Mouse (Mus musculus): ENCODE data around the gene Ppm1b. TPM values are rescaled to one million over a fixed set of nuclear protein-coding genes. Genes with fewer than 3 reads are reported as not detected.

The Ppm1b gene
- polyA plus RNA-seq, 1 experiment from 2014 or later = 90.7 TPM

DNA sequence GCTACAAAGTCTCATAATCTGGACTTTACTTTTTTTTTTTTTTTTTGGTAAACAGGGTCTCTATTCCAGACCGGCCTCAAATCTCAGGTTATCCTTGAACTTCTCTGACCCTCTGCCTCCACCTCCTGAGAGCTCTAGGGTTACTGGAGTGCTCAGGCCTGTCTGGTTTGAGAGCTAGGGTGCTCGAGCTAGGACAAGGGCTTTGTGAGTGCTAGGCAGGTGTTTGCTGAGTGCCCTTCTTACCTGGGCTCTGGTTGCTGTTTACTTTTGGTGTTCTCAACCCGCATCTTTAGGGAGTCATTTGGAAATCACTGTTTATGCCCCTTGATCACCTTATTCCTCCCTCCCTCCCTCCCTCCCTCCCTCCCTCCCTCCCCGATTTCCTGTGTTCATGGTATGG is 5.5 kb downstream of the Ppm1b start:
- WGBS = 92% methylated on average over 4 of the region's 4 CpGs
- no peak for DNase-seq (ENCODE audit: low spot score)
- no peak overlapping the region for H3K4me2 ChIP-seq (replicated peaks; ENCODE audit: low read depth, low read length)
- H3K27me3 ChIP-seq (ENCODE audit: control insufficient read depth, insufficient read depth, low read length) = no peaks in the 10 kb centered on the region
- H3K9me3 ChIP-seq (ENCODE audit: control insufficient read depth, low read length) = no peaks in the 10 kb centered on the region
- ATAC-seq (ENCODE audit: low FRiP score) = no peak
- H3K4me1 ChIP-seq (replicated peaks; ENCODE audit: control insufficient read depth, insufficient read depth, low read length) = no peaks in the 10 kb centered on the region; the same call in 1 of the 2 replicates
- H3K4me3 ChIP-seq (ENCODE audit: low read depth, low read length) = no peak overlapping the region
- H3K36me3 ChIP-seq (ENCODE audit: control insufficient read depth, insufficient read depth, low read length) = no peaks in the 10 kb centered on the region
- H3K9ac ChIP-seq (ENCODE audit: low read depth, low read length) = no peak overlapping the region
- no peak overlapping the region for H3K27ac ChIP-seq (ENCODE audit: low read depth, low read length)

- no peak overlapping the region for H3K9ac ChIP-seq (ENCODE audit: low read depth, low read length)
- no peaks in the 10 kb centered on the region; the same call in 1 of the 2 replicates for H3K4me1 ChIP-seq (replicated peaks; ENCODE audit: control insufficient read depth, insufficient read depth, low read length)
- no peak overlapping the region for H3K27ac ChIP-seq (ENCODE audit: low read depth, low read length)
- no peaks in the 10 kb centered on the region for H3K27me3 ChIP-seq (ENCODE audit: control insufficient read depth, insufficient read depth, low read length)
- DNase-seq (ENCODE audit: low spot score) (no peak), ATAC-seq (ENCODE audit: low FRiP score) (no peak)
- no peaks in the 10 kb centered on the region for H3K36me3 ChIP-seq (ENCODE audit: control insufficient read depth, insufficient read depth, low read length)
- no peaks in the 10 kb centered on the region for H3K9me3 ChIP-seq (ENCODE audit: control insufficient read depth, low read length)
- 88% methylated on average over 6 of the region's 6 CpGs for WGBS
- H3K4me2 ChIP-seq (replicated peaks; ENCODE audit: low read depth, low read length) = no peak overlapping the region
- H3K4me3 ChIP-seq (ENCODE audit: low read depth, low read length) = no peak overlapping the region
These were observed 7.1 kb downstream of the Ppm1b start for GRCm38 (mm10) chr17:84963651-84964050.

DNA sequence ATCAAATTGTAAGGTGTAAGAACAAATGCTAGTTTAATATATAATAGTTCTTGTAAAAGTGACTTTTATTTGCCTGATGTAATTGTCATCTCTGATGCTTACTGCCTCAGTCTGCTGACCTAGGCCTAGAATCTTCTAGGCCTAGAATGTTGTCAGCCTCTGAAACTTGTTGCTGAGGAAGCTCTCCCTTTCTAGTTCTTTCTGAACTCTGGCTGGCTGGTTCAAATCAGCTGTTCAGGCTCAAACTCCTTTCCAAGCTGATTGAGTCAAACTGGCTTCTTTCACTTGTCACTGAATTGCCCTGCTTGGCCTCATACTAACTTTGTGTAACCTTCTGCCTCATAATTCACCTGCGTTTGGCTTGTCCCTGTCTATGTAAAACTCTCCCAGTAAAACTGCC is 9.7 kb downstream of the Ppm1b start:
- 100% methylated on average over 1 of the region's 1 CpGs for WGBS
- DNase-seq (ENCODE audit: low spot score) (no peak), ATAC-seq (ENCODE audit: low FRiP score) (no peak)
- Histone ChIP-seq H3K4me3 (ENCODE audit: low read depth, low read length) (no peak overlapping the region), H3K9ac (ENCODE audit: low read depth, low read length) (no peak overlapping the region), H3K4me1 (replicated peaks; ENCODE audit: control insufficient read depth, insufficient read depth, low read length) (no peaks in the 10 kb centered on the region), H3K27ac (ENCODE audit: low read depth, low read length) (no peak overlapping the region), H3K36me3 (ENCODE audit: control insufficient read depth, insufficient read depth, low read length) (no peaks in the 10 kb centered on the region), H3K9me3 (ENCODE audit: control insufficient read depth, low read length) (no peaks in the 10 kb centered on the region), H3K27me3 (ENCODE audit: control insufficient read depth, insufficient read depth, low read length) (no peaks in the 10 kb centered on the region), H3K4me2 (replicated peaks; ENCODE audit: low read depth, low read length) (no peak overlapping the region)

DNA sequence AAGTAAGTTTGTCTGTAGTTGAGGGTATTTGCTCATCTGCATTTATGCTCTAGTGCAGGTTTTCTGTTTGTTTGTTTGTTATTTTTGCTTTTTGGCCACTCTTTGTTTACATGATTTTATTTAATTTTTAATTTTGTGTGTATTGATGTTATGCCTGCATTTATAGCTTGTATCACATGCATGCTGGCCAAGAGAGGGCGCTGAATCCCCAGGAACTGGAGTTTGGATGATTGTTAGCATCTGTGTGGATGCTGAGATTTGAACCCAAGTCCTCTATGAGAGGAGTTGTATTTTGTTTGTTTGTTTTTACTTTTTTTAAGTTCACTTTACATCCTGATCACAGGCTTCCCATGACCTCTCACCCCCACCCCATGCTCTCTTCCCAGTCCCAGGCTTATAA is 10.5 kb downstream of the Ppm1b start:
- no peak for ATAC-seq (ENCODE audit: low FRiP score)
- no peaks in the 10 kb centered on the region for H3K4me1 ChIP-seq (replicated peaks; ENCODE audit: control insufficient read depth, insufficient read depth, low read length)
- no peaks in the 10 kb centered on the region for H3K27me3 ChIP-seq (ENCODE audit: control insufficient read depth, insufficient read depth, low read length)
- H3K4me3 ChIP-seq (ENCODE audit: low read depth, low read length) = no peak overlapping the region
- 65% methylated on average over 1 of the region's 1 CpGs for WGBS
- no peak overlapping the region for H3K9ac ChIP-seq (ENCODE audit: low read depth, low read length)
- no peaks in the 10 kb centered on the region for H3K36me3 ChIP-seq (ENCODE audit: control insufficient read depth, insufficient read depth, low read length)
- no peak overlapping the region for H3K27ac ChIP-seq (ENCODE audit: low read depth, low read length)
- no peak overlapping the region for H3K4me2 ChIP-seq (replicated peaks; ENCODE audit: low read depth, low read length)
- DNase-seq (ENCODE audit: low spot score) = no peak
- H3K9me3 ChIP-seq (ENCODE audit: control insufficient read depth, low read length) = no peaks in the 10 kb centered on the region

DNA sequence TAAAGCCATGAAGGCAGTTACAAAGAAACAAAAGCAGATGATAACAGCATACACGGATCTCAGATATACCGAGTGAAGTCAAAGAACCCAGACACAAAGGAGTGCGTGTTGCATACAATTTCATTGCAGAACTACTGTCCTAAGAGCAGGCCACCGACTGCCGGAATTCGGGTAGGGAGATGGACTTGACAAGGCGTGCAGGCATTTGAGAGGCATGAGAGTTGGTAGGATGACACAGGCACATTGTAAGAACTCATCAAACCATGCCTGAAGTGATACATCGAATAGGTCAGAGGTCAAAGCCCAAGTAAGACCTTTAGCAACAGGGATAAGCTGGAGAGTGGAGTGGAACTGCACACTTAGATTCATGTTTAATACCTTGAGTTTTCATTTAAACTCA is 13.4 kb downstream of the Ppm1b start:
- no peak overlapping the region for H3K9ac ChIP-seq (ENCODE audit: low read depth, low read length)
- WGBS = 69% methylated on average over 8 of the region's 8 CpGs

DNA sequence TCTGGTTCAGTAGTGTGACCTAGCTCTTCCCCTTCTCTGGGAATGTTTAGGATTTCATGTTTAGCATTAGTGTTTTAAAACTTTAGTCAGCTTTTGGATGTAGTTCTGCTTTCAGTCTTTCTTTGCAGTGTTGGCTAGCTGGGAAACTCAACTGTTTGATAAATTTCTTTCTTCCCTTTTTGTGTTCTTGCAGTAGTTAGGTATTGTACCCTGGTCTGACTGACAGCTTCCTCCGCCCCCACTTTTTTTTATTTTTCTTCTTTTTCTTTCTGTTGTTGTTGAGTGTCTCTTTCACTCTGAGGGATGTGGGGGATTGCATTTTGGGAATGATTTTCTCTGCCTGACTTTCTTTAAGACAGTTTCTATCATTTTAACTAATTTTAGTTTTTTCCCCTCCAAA is 25.2 kb downstream of the Ppm1b start:
- DNase-seq (ENCODE audit: low spot score) = no peak
- no peak for ATAC-seq (ENCODE audit: low FRiP score)
- no peaks in the 10 kb centered on the region for H3K9me3 ChIP-seq (ENCODE audit: control insufficient read depth, low read length)
- no peaks in the 10 kb centered on the region for H3K36me3 ChIP-seq (ENCODE audit: control insufficient read depth, insufficient read depth, low read length)
- H3K4me3 ChIP-seq (ENCODE audit: low read depth, low read length) = no peak overlapping the region
- no peaks in the 10 kb centered on the region for H3K4me1 ChIP-seq (replicated peaks; ENCODE audit: control insufficient read depth, insufficient read depth, low read length)
- no peak overlapping the region for H3K4me2 ChIP-seq (replicated peaks; ENCODE audit: low read depth, low read length)
- 88% methylated on average over 1 of the region's 1 CpGs for WGBS
- no peak overlapping the region for H3K27ac ChIP-seq (ENCODE audit: low read depth, low read length)
- H3K27me3 ChIP-seq (ENCODE audit: control insufficient read depth, insufficient read depth, low read length) = no peaks in the 10 kb centered on the region
- no peak overlapping the region for H3K9ac ChIP-seq (ENCODE audit: low read depth, low read length)

More for the DNA sequence above, 13.4 kb downstream of the Ppm1b start:
- Histone ChIP-seq H3K27ac (ENCODE audit: low read depth, low read length) (no peak overlapping the region), H3K4me3 (ENCODE audit: low read depth, low read length) (no peak overlapping the region), H3K9me3 (ENCODE audit: control insufficient read depth, low read length) (no peaks in the 10 kb centered on the region), H3K36me3 (ENCODE audit: control insufficient read depth, insufficient read depth, low read length) (no peaks in the 10 kb centered on the region), H3K27me3 (ENCODE audit: control insufficient read depth, insufficient read depth, low read length) (no peaks in the 10 kb centered on the region), H3K4me2 (replicated peaks; ENCODE audit: low read depth, low read length) (no peak overlapping the region), H3K4me1 (replicated peaks; ENCODE audit: control insufficient read depth, insufficient read depth, low read length) (no peaks in the 10 kb centered on the region)
- no peak for ATAC-seq (ENCODE audit: low FRiP score)
- no peak for DNase-seq (ENCODE audit: low spot score)

GRCm38 (mm10) chr17:84982735-84983134 is 26.2 kb downstream of the Ppm1b start:
- DNase-seq (ENCODE audit: low spot score) (no peak), ATAC-seq (ENCODE audit: low FRiP score) (no peak)
- no peaks in the 10 kb centered on the region for H3K4me1 ChIP-seq (replicated peaks; ENCODE audit: control insufficient read depth, insufficient read depth, low read length)
- 88% methylated on average over 2 of the region's 2 CpGs for WGBS
- H3K27ac ChIP-seq (ENCODE audit: low read depth, low read length) = no peak overlapping the region
- no peak overlapping the region for H3K4me2 ChIP-seq (replicated peaks; ENCODE audit: low read depth, low read length)
- H3K9me3 ChIP-seq (ENCODE audit: control insufficient read depth, low read length) = no peaks in the 10 kb centered on the region
- H3K27me3 ChIP-seq (ENCODE audit: control insufficient read depth, insufficient read depth, low read length) = no peaks in the 10 kb centered on the region
- no peaks in the 10 kb centered on the region for H3K36me3 ChIP-seq (ENCODE audit: control insufficient read depth, insufficient read depth, low read length)
- no peak overlapping the region for H3K9ac ChIP-seq (ENCODE audit: low read depth, low read length)
- no peak overlapping the region for H3K4me3 ChIP-seq (ENCODE audit: low read depth, low read length)

GRCm38 (mm10) chr17:84986368-84986767 is 29.8 kb downstream of the Ppm1b start:
- no peak for ATAC-seq (ENCODE audit: low FRiP score)
- no peak for DNase-seq (ENCODE audit: low spot score)
- WGBS = 72% methylated on average over 5 of the region's 5 CpGs

GRCm38 (mm10) chr17:84987834-84988410 is 31.4 kb downstream of the Ppm1b start:
- no peak for DNase-seq (ENCODE audit: low spot score)

More at GRCm38 (mm10) chr17:84986368-84986767, 29.8 kb downstream of the Ppm1b start:
- no peak overlapping the region for H3K4me2 ChIP-seq (replicated peaks; ENCODE audit: low read depth, low read length)
- no peak overlapping the region for H3K27ac ChIP-seq (ENCODE audit: low read depth, low read length)
- no peak overlapping the region for H3K4me3 ChIP-seq (ENCODE audit: low read depth, low read length)
- no peaks in the 10 kb centered on the region for H3K36me3 ChIP-seq (ENCODE audit: control insufficient read depth, insufficient read depth, low read length)
- H3K4me1 ChIP-seq (replicated peaks; ENCODE audit: control insufficient read depth, insufficient read depth, low read length) = no peaks in the 10 kb centered on the region
- H3K9ac ChIP-seq (ENCODE audit: low read depth, low read length) = no peak overlapping the region
- H3K9me3 ChIP-seq (ENCODE audit: control insufficient read depth, low read length) = no peaks in the 10 kb centered on the region
- no peaks in the 10 kb centered on the region for H3K27me3 ChIP-seq (ENCODE audit: control insufficient read depth, insufficient read depth, low read length)

More at GRCm38 (mm10) chr17:84987834-84988410, 31.4 kb downstream of the Ppm1b start:
- no peaks in the 10 kb centered on the region for H3K36me3 ChIP-seq (ENCODE audit: control insufficient read depth, insufficient read depth, low read length)
- H3K9ac ChIP-seq (ENCODE audit: low read depth, low read length) = no peak overlapping the region
- WGBS = 79% methylated on average over 3 of the region's 3 CpGs
- H3K9me3 ChIP-seq (ENCODE audit: control insufficient read depth, low read length) = no peaks in the 10 kb centered on the region
- H3K4me2 ChIP-seq (replicated peaks; ENCODE audit: low read depth, low read length) = no peak overlapping the region
- H3K27ac ChIP-seq (ENCODE audit: low read depth, low read length) = no peak overlapping the region
- no peak for ATAC-seq (ENCODE audit: low FRiP score)
- no peaks in the 10 kb centered on the region for H3K4me1 ChIP-seq (replicated peaks; ENCODE audit: control insufficient read depth, insufficient read depth, low read length)
- no peaks in the 10 kb centered on the region for H3K27me3 ChIP-seq (ENCODE audit: control insufficient read depth, insufficient read depth, low read length)
- H3K4me3 ChIP-seq (ENCODE audit: low read depth, low read length) = no peak overlapping the region
